Mouse (Mus musculus): ENCODE results near the gene Itga9.

Gene Itga9

GRCm38 (mm10) chr9:118654969-118655368 lies 48.5 kb downstream of the Itga9 start:
- DNase-seq: peak in 1 of 2 experiments; percentile 13

GRCm38 (mm10) chr9:118655726-118656125 lies 49.2 kb downstream of the Itga9 start:
- DNase-seq: no peak

GRCm38 (mm10) chr9:118658159-118658558 lies 51.7 kb downstream of the Itga9 start:
- no peak for DNase-seq

- no peak for DNase-seq
These were observed 53.3 kb downstream of the Itga9 start for GRCm38 (mm10) chr9:118659809-118660208.

- DNase-seq: no peak
These were observed 53.8 kb downstream of the Itga9 start for GRCm38 (mm10) chr9:118660259-118660658.

GRCm38 (mm10) chr9:118662026-118662425 lies 55.5 kb downstream of the Itga9 start:
- no peak for DNase-seq

GRCm38 (mm10) chr9:118662476-118662875 lies 56.0 kb downstream of the Itga9 start:
- DNase-seq: no peak

- DNase-seq: no peak
These were observed 57.4 kb downstream of the Itga9 start for GRCm38 (mm10) chr9:118663938-118664337.

- DNase-seq: no peak
These were observed 59.6 kb downstream of the Itga9 start for GRCm38 (mm10) chr9:118666069-118666468.

- DNase-seq: no peak
These were observed 63.2 kb downstream of the Itga9 start for GRCm38 (mm10) chr9:118669696-118670095.

- DNase-seq: no peak
These were observed 67.8 kb downstream of the Itga9 start for GRCm38 (mm10) chr9:118674277-118674676.

GRCm38 (mm10) chr9:118674761-118675160 lies 68.3 kb downstream of the Itga9 start:
- no peak for DNase-seq

GRCm38 (mm10) chr9:118675573-118676170 lies 69.2 kb downstream of the Itga9 start:
- DNase-seq: no peak

GRCm38 (mm10) chr9:118676692-118677091 lies 70.2 kb downstream of the Itga9 start:
- no peak for DNase-seq

GRCm38 (mm10) chr9:118677349-118677748 lies 70.9 kb downstream of the Itga9 start:
- DNase-seq: peak; percentile 34 to 54

GRCm38 (mm10) chr9:118678020-118678750 lies 71.7 kb downstream of the Itga9 start:
- peak; percentile 30 to 62 for DNase-seq

- DNase-seq: no peak
These were observed 72.3 kb downstream of the Itga9 start for GRCm38 (mm10) chr9:118678759-118679158.

- no peak for DNase-seq
These were observed 75.0 kb downstream of the Itga9 start for GRCm38 (mm10) chr9:118681506-118681905.

GRCm38 (mm10) chr9:118682154-118682553 lies 75.7 kb downstream of the Itga9 start:
- no peak for DNase-seq

- no peak for DNase-seq
These were observed 77.0 kb downstream of the Itga9 start for GRCm38 (mm10) chr9:118683507-118683906.

GRCm38 (mm10) chr9:118684343-118684742 lies 77.9 kb downstream of the Itga9 start:
- peak in 1 of 2 experiments; percentile 29 for DNase-seq

- DNase-seq: no peak
These were observed 79.9 kb downstream of the Itga9 start for GRCm38 (mm10) chr9:118686166-118686961.

GRCm38 (mm10) chr9:118688248-118688647 lies 81.8 kb downstream of the Itga9 start:
- no peak for DNase-seq

Data from thymus, adult 18-20 months (tissue).